Mouse (Mus musculus) brain, embryonic 14.5 days (tissue): ENCODE measurements around the gene Gm29797.

Source experiments
- CTCF ChIP-seq: fragments of 200-500 bp; IDR thresholded peaks from 2 replicates; pipeline ENCODE4 v1.5.1; 2012; ENCODE audit warnings: inconsistent platforms, mild to moderate bottlenecking, moderate library complexity, borderline replicate concordance; ENCODE audit not compliant: insufficient read depth, insufficient read length; ENCODE audit errors: extremely low read depth
- POLR2A ChIP-seq: fragments of 200-500 bp; IDR thresholded peaks from 2 replicates; pipeline ENCODE4 v1.6.1; 2012; ENCODE audit warnings: mild to moderate bottlenecking, inconsistent platforms, borderline replicate concordance; ENCODE audit not compliant: poor library complexity, insufficient read depth, insufficient read length, severe bottlenecking; ENCODE audit errors: extremely low read depth

DNA sequence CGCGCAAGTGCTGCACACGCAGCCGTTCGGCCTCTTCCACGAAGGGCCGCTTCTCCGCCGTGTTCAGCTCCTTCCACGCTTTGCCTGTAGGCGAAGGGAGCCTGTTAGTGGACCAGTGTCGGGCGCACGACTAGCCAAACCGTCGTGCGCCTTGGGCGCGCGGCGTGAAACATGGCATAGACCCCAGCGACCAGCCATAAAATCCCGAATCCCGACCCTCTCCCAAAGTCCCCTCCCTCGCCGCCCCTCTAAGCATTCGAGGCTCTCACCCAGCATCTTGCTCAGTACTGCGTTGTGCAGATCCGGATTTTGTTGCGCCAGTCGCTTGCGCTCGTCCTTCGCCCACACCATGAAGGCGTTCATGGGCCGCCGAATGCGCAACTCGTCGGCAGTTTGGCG, 14.1 kb downstream of the Gm29797 start:
- no peak for TF ChIP-seq CTCF
- no peak for TF ChIP-seq POLR2A
